ENCODE assay signal across 27 mouse cellular contexts in the genomic region with DNA sequence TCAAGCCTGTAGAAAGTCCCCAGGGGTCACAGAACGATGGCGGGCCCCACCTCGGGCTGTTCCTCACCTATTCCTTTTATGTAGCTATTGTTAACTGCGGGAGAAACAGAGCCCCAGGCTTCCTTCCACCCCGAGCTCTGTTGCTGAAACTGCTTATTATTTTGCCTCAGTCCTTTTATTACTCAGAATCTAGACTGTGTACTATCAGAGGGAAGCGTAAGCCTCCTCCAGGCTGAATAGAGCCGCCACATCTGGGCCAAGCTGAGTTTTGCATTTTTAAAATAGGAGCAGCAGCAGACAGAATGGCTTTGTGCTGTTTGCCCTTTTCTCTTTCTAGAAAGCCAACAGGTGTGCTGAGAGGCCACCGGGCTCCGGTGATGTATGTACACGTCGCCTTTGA. TPM values are rescaled to one million over a fixed set of nuclear protein-coding genes. Genes with fewer than 3 reads are reported as not detected.
DNase-seq lines count a peak whose midpoint lies in the region; ATAC-seq and TF ChIP-seq lines count a peak whose summit lies in the region.
"Had no signal": no experiment of that assay in that cellular context is flagged by ENCODE, and none has a peak within 500 bp of the region (broad histone marks: within the 10 kb centered on the region; RNA-seq: fewer than 3 reads in every experiment).

No protein-coding gene starts in this region.

- WGBS in limb, embryonic 11.5 days = 44% methylated on average over 11 of the region's 11 CpGs
- WGBS in limb, embryonic 10.5 days = 67% methylated on average over 11 of the region's 11 CpGs
- WGBS in forebrain, embryonic 13.5 days = 27% methylated on average over 11 of the region's 11 CpGs
- WGBS in limb, embryonic 14.5 days = 34% methylated on average over 11 of the region's 11 CpGs
- WGBS in midbrain, postnatal 0 days = 19% methylated on average over 11 of the region's 11 CpGs

- 0 out of 2 replicates have a peak, but pooled peaks cover 7% of the 10 kb centered on the region for H3K4me1 ChIP-seq in limb, embryonic 11.5 days (ENCODE audit: control insufficient read depth, insufficient read depth, low read length)
- peaks cover 18% of the 10 kb centered on the region for H3K4me1 ChIP-seq in limb, embryonic 10.5 days
- H3K4me1 ChIP-seq in forebrain, embryonic 13.5 days = peaks cover 30% of the 10 kb centered on the region
- peaks cover 16% of the 10 kb centered on the region for H3K4me1 ChIP-seq in limb, embryonic 14.5 days (ENCODE audit: control insufficient read depth, insufficient read depth, low read length)
- peaks cover 6% of the 10 kb centered on the region for H3K4me1 ChIP-seq in midbrain, postnatal 0 days (ENCODE audit: insufficient read depth, low read length)

- no peaks in the 10 kb centered on the region for H3K9me3 ChIP-seq in limb, embryonic 11.5 days (ENCODE audit: control insufficient read depth, low read length)
- no peaks in the 10 kb centered on the region for H3K9me3 ChIP-seq in limb, embryonic 10.5 days (replicated peaks)
- H3K9me3 ChIP-seq in forebrain, embryonic 13.5 days (replicated peaks) = no peaks in the 10 kb centered on the region
- H3K9me3 ChIP-seq in limb, embryonic 14.5 days (ENCODE audit: control insufficient read depth, low read length) = no peaks in the 10 kb centered on the region
- no peaks in the 10 kb centered on the region for H3K9me3 ChIP-seq in midbrain, postnatal 0 days (ENCODE audit: low read length)
- H3K9me3 ChIP-seq: kidney, embryonic 15.5 days; limb, embryonic 15.5 days had no signal

- no peak for ATAC-seq in limb, embryonic 11.5 days (ENCODE audit: insufficient number of reproducible peaks, low FRiP score, low TSS enrichment, low read depth)
- peak; percentile 29 for ATAC-seq in forebrain, embryonic 13.5 days
- peak; percentile 37; the same call in 1 of the 2 replicates for ATAC-seq in limb, embryonic 14.5 days (ENCODE audit: low FRiP score, low read depth)
- no peak for ATAC-seq in midbrain, postnatal 0 days (ENCODE audit: low FRiP score)
- ATAC-seq: activated CD4-positive, CD25-positive, alpha-beta regulatory T cell, adult 4 months had no signal

- no peak overlapping the region for H3K4me2 ChIP-seq in limb, embryonic 11.5 days (ENCODE audit: low read depth, severe bottlenecking)
- no peak overlapping the region for H3K4me2 ChIP-seq in forebrain, embryonic 13.5 days
- H3K4me2 ChIP-seq in limb, embryonic 14.5 days (replicated peaks; ENCODE audit: low read depth, low read length, severe bottlenecking) = no peak overlapping the region
- no peak overlapping the region for H3K4me2 ChIP-seq in midbrain, postnatal 0 days (ENCODE audit: low read depth, low read length, poor library complexity, severe bottlenecking)
- H3K4me2 ChIP-seq: heart, embryonic 11.5 days; kidney, embryonic 15.5 days; limb, embryonic 15.5 days had no signal

- H3K27me3 ChIP-seq in limb, embryonic 11.5 days (ENCODE audit: control insufficient read depth, insufficient read depth, low read length) = no peaks in the 10 kb centered on the region
- H3K27me3 ChIP-seq in limb, embryonic 10.5 days (ENCODE audit: low read depth, poor library complexity, severe bottlenecking) = no peaks in the 10 kb centered on the region
- no peaks in the 10 kb centered on the region for H3K27me3 ChIP-seq in forebrain, embryonic 13.5 days
- H3K27me3 ChIP-seq in limb, embryonic 14.5 days (ENCODE audit: control insufficient read depth, insufficient read depth, low read length) = no peaks in the 10 kb centered on the region
- no peaks in the 10 kb centered on the region for H3K27me3 ChIP-seq in midbrain, postnatal 0 days (ENCODE audit: insufficient read depth, low read length)
- H3K27me3 ChIP-seq: kidney, embryonic 15.5 days; limb, embryonic 15.5 days had no signal

- 0 out of 2 replicates have a peak overlapping the region, but pooled peaks have one; percentile 7 for H3K9ac ChIP-seq in limb, embryonic 11.5 days (ENCODE audit: low read length)
- no peak overlapping the region for H3K9ac ChIP-seq in forebrain, embryonic 13.5 days
- no peak overlapping the region for H3K9ac ChIP-seq in limb, embryonic 14.5 days (ENCODE audit: low read depth, low read length, severe bottlenecking)
- H3K9ac ChIP-seq in midbrain, postnatal 0 days (replicated peaks; ENCODE audit: low read length, poor library complexity, severe bottlenecking) = no peak overlapping the region; the same call in 1 of the 2 replicates
- H3K9ac ChIP-seq: kidney, embryonic 15.5 days; limb, embryonic 15.5 days had no signal

- no peak overlapping the region for H3K27ac ChIP-seq in limb, embryonic 11.5 days (replicated peaks; ENCODE audit: low read depth, low read length)
- H3K27ac ChIP-seq in limb, embryonic 10.5 days = no peak overlapping the region
- H3K27ac ChIP-seq in forebrain, embryonic 13.5 days = no peak overlapping the region
- H3K27ac ChIP-seq in limb, embryonic 14.5 days (replicated peaks; ENCODE audit: low read depth, low read length) = no peak overlapping the region
- H3K27ac ChIP-seq in midbrain, postnatal 0 days (ENCODE audit: low read depth, low read length) = peak overlapping the region; percentile 38
- H3K27ac ChIP-seq: kidney, embryonic 15.5 days; limb, embryonic 15.5 days had no signal

- DNase-seq in limb, embryonic 11.5 days (ENCODE audit: low spot score) = no peak
- no peak for DNase-seq in limb, embryonic 10.5 days (ENCODE audit: low spot score)
- no peak for DNase-seq in limb, embryonic 14.5 days (ENCODE audit: low spot score)
- DNase-seq in midbrain, postnatal 0 days (ENCODE audit: low spot score) = no peak
- no peak for DNase-seq in spleen, adult 12 weeks (ENCODE audit: low spot score)
- no peak for DNase-seq in frontal cortex, postnatal 36 days (ENCODE audit: low spot score in 2 of 2)
- no peak for DNase-seq in kidney, adult 18-20 months
- DNase-seq: adrenal gland, postnatal 10 days; cerebellum, adult 11 months; cerebellum, postnatal 10 days; embryo, embryonic 11 days; heart, postnatal 10 days; lung, postnatal 10 days; thymus, postnatal 4 days had no signal

- no peaks in the 10 kb centered on the region for H3K36me3 ChIP-seq in limb, embryonic 11.5 days (ENCODE audit: control insufficient read depth, insufficient read depth, low read length)
- no peaks in the 10 kb centered on the region for H3K36me3 ChIP-seq in limb, embryonic 10.5 days
- no peaks in the 10 kb centered on the region for H3K36me3 ChIP-seq in forebrain, embryonic 13.5 days (ENCODE audit: poor library complexity, severe bottlenecking)
- no peaks in the 10 kb centered on the region for H3K36me3 ChIP-seq in limb, embryonic 14.5 days (ENCODE audit: control insufficient read depth, insufficient read depth, low read length)
- H3K36me3 ChIP-seq in midbrain, postnatal 0 days (ENCODE audit: insufficient read depth, low read length) = no peaks in the 10 kb centered on the region
- H3K36me3 ChIP-seq: G1E; kidney, embryonic 15.5 days; limb, embryonic 15.5 days had no signal

- no peak for TF ChIP-seq CTCF in midbrain, postnatal 0 days (IDR thresholded peaks at IDR 0.05)

- H3K4me3 ChIP-seq in limb, embryonic 11.5 days (ENCODE audit: low read depth, low read length) = no peak overlapping the region
- H3K4me3 ChIP-seq in limb, embryonic 10.5 days = no peak overlapping the region
- no peak overlapping the region for H3K4me3 ChIP-seq in forebrain, embryonic 13.5 days
- no peak overlapping the region for H3K4me3 ChIP-seq in limb, embryonic 14.5 days (replicated peaks; ENCODE audit: low read length)
- H3K4me3 ChIP-seq in midbrain, postnatal 0 days (ENCODE audit: low read depth, low read length) = no peak overlapping the region
- H3K4me3 ChIP-seq: kidney, embryonic 15.5 days; limb, embryonic 15.5 days had no signal

- no peak for TF ChIP-seq POLR2A in limb, embryonic 14.5 days (IDR thresholded peaks at IDR 0.05; ENCODE audit: borderline replicate concordance, extremely low read depth, insufficient read depth, insufficient read length)

RNA-seq across cellular contexts. Expression of a gene that starts 37.5 kb away (rescaled TPM):
- not detected in 2 replicates for polyA plus RNA-seq in limb, embryonic 11.5 days (2014; fragmentation: Nextera tagmentation; extraction: Ambion mirVana)
- polyA plus RNA-seq in limb, embryonic 10.5 days (2016; fragmentation: Nextera tagmentation; extraction: Ambion mirVana) = not detected in 2 replicates
- 0.41 and 0.68 TPM in 2 replicates for polyA plus RNA-seq in forebrain, embryonic 13.5 days (2015; fragmentation: Nextera tagmentation; extraction: Ambion mirVana)
- polyA plus RNA-seq in limb, embryonic 14.5 days (2012; rRNA removed) = 0.18 and 0.41 TPM in 2 replicates
- polyA plus RNA-seq in limb, embryonic 14.5 days (2014; fragmentation: Nextera tagmentation; extraction: Ambion mirVana) = 0.07 and 0.15 TPM in 2 replicates
- 0.33 TPM in 1 of 2 replicates, not detected in the other for total RNA-seq in midbrain, postnatal 0 days (2014; rRNA removed)
- polyA plus RNA-seq in midbrain, postnatal 0 days (2015; fragmentation: Nextera tagmentation; extraction: Ambion mirVana) = 0.28 and 0.41 TPM in 2 replicates
- total RNA-seq: G1E; gastrocnemius, adult 18-20 months; granulocyte monocyte progenitor cell, adult 5-6 weeks; heart, postnatal 10 days; megakaryocyte progenitor cell, adult 5-6 weeks had no signal
- polyA plus RNA-seq: activated CD4-positive, CD25-positive, alpha-beta regulatory T cell, adult 4 months; G1E; hindbrain, embryonic 11.5 days; kidney, embryonic 15.5 days; liver, embryonic 16.5 days; neural tube, embryonic 11.5 days; stomach, embryonic 14.5 days had no signal

Comparison
In these comparisons a context has a peak if more than half of its experiments do, and no peak if none do; other contexts are left out.
1. ATAC-seq: peak in forebrain, embryonic 13.5 days (single experiment) and limb, embryonic 14.5 days (single experiment); none in limb, embryonic 11.5 days (single experiment) and midbrain, postnatal 0 days (single experiment).